Mouse (Mus musculus): ENCODE results near the gene Mrvi1. TPM values are rescaled to one million over a fixed set of nuclear protein-coding genes. Genes with fewer than 3 reads are reported as not detected.
"Not testable (repeated sequence)": the region's sequence is repeated elsewhere in the genome, so short reads cannot be mapped to it uniquely, and the experiment has no call there.

Mrvi1 gene
- total RNA-seq, 2 experiments from 2014 or later: 1.4 to 2.7 TPM

DNA sequence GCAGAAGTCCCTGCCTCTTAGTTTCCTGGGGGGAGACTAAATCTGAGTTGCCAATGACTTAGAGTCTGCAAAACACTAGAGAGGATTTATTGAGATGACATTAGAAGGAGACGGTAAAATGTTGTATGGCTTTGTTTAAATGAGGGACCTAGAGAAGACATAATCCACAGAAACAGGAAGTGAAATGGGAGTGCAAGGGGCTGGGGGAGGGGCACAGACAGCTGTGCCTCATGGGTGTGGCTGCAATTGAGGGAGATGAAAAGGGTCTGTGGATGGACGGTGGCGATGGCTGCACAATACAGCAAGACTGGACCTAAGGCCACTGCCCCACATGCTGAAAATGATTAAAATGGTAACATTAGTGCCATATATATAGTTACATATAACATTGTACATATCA is 62.5 kb downstream of the Mrvi1 start:
- DNase-seq (ENCODE audit: low spot score in 2 of 2): no peak
- Histone ChIP-seq H3K27ac (no peak overlapping the region), H3K4me3 (no peak overlapping the region)
- TF ChIP-seq CTCF (conservative IDR thresholded peaks at IDR 0.05): no peak

DNA sequence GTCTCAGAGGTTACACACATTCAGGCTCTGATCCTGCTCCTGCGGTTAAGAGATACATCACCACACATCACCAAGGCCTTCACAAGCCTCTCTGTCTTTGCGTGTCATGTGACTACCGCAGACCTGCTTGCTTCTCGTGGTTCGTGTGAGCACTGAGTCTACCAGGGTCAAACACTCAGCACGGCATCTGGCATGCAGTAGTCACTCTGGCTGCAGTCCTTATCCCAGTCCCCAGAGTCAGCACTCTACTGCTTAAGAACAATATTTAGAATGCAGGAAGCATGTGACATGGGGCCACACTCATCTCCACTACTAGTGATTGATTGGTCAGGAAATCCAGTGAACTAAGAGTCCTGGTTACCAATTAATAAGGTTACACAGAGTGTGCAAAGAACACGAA is 66.3 kb downstream of the Mrvi1 start:
- Histone ChIP-seq H3K27ac (no peak overlapping the region), H3K4me3 (no peak overlapping the region)
- no peak for DNase-seq (ENCODE audit: low spot score in 2 of 2)
- no peak for TF ChIP-seq CTCF (conservative IDR thresholded peaks at IDR 0.05)

DNA sequence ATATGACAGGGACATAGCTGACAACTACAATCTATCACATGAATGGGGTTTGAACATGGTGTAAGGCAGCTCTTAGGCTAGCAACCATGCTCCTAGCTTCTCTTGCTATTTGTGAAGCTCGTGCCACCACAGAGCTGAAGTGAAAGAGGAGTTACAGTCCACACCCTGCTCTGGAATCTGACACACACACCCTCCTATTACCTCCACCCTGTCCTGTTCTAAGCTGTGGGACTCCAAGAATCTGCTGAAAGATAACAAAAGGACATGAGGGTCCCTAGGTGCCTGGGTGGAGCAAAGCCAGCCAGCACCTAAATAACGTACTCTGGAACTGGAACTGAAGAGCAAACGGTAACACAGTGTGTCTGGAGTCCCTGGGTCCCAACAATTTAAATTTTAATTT is 67.7 kb downstream of the Mrvi1 start:
- DNase-seq (ENCODE audit: low spot score in 2 of 2): no peak
- no peak for TF ChIP-seq CTCF (conservative IDR thresholded peaks at IDR 0.05)
- Histone ChIP-seq H3K27ac (no peak overlapping the region), H3K4me3 (no peak overlapping the region)

DNA sequence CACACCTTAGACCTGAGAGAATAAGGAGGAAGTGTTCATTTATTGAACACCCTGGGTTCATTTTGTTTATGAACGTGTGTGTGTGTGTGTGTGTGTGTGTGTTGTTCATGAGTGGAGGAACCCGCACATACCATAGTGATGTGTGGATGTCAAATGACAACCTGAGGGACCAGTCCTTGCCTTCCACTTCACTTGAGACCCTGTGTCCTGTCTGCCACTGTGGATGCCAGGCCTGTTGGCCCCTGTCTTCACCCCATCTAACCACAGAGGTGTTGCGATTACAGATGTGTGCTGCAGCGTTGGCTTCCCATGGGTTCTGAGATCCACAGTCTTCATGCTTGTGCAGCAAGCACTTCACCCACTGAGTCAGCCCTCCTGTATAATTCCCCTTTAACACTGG is 68.5 kb downstream of the Mrvi1 start:
- TF ChIP-seq CTCF (conservative IDR thresholded peaks at IDR 0.05): no peak
- DNase-seq (ENCODE audit: low spot score in 2 of 2): no peak
- no peak overlapping the region for H3K4me3 ChIP-seq
- no peak overlapping the region for H3K27ac ChIP-seq

DNA sequence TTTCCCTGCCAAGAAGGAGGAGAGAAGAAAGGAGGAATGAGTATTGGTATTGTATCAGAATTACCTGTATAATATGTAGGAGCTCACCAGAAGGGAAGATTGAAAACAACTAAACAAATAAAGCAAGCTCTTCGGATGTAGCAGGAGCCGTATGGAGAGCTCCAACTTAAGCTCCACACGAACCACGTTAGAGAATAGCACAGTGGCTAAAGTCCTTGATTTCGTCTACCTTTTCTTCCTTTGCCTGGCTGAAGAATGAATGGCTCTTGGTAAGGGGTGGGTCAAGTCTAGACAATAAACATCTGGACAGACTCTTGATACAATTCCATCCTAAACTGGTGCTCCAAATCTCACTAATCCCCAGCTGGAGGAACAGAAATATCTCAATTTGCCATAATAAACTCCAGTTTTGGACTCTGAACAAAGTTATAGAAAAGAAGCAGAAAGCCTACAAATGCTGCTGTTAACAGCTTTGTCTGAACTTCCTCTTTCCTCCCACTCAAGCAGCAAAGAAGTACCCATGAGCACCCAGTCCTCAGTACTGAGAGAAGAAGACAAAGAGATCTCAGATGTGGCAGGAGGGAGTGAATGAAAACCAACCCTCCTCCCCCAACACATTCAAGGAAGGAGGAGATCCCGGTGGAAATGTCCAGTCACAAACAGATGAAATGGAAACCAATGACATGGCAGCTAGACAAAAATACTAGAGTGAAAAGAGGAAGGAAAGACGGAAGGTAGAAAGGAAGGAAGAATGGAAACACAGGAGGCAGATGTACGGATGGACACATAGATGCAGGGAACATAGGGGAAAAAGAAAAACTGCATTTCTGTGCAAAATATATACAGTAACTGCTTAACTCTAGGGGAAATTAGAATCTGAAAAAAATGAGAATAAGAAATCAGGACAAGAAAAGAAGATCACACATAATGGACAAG is 73.8 kb downstream of the Mrvi1 start:
- DNase-seq (ENCODE audit: low spot score in 2 of 2): no peak
- H3K4me3 ChIP-seq: no peak overlapping the region
- no peak overlapping the region for H3K27ac ChIP-seq
- no peak for TF ChIP-seq CTCF (conservative IDR thresholded peaks at IDR 0.05)

- no peak for DNase-seq (ENCODE audit: low spot score in 2 of 2)
- H3K27ac ChIP-seq: no peak overlapping the region
- no peak for TF ChIP-seq CTCF (conservative IDR thresholded peaks at IDR 0.05)
- no peak overlapping the region for H3K4me3 ChIP-seq
These were observed 75.7 kb downstream of the Mrvi1 start for GRCm38 (mm10) chr7:110906566-110906965.

GRCm38 (mm10) chr7:110903226-110903625 is 79.0 kb downstream of the Mrvi1 start:
- H3K4me3 ChIP-seq: no peak overlapping the region
- DNase-seq (ENCODE audit: low spot score in 2 of 2): no peak
- no peak for TF ChIP-seq CTCF (conservative IDR thresholded peaks at IDR 0.05)
- H3K27ac ChIP-seq: no peak overlapping the region

DNA sequence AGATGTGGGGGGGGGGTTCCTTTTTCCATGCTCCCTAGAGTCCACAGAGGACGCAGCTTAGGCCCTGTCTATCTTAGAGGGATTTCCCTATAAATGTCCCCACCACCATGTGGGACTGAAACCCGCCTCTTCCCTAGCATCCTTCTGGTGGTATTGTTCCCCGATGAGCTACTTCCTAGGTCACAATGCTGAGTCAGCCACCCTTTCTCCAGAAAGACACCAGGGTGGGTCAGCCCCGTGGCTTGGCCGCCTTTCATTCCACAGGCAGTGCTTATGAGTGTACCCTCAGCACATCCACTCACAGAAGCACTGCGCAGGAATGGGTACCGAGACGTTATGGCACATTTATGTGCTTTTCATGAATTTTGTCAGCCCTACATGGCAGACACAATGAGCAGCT is 85.1 kb downstream of the Mrvi1 start:
- DNase-seq (ENCODE audit: low spot score in 2 of 2): no peak
- Histone ChIP-seq H3K4me3 (no peak overlapping the region), H3K27ac (no peak overlapping the region)
- TF ChIP-seq CTCF (conservative IDR thresholded peaks at IDR 0.05): no peak

- Histone ChIP-seq H3K27ac (no peak overlapping the region), H3K4me3 (no peak overlapping the region)
- TF ChIP-seq CTCF (conservative IDR thresholded peaks at IDR 0.05): no peak
- no peak for DNase-seq (ENCODE audit: low spot score in 2 of 2)
These were observed 85.8 kb downstream of the Mrvi1 start for GRCm38 (mm10) chr7:110896453-110896852.

DNA sequence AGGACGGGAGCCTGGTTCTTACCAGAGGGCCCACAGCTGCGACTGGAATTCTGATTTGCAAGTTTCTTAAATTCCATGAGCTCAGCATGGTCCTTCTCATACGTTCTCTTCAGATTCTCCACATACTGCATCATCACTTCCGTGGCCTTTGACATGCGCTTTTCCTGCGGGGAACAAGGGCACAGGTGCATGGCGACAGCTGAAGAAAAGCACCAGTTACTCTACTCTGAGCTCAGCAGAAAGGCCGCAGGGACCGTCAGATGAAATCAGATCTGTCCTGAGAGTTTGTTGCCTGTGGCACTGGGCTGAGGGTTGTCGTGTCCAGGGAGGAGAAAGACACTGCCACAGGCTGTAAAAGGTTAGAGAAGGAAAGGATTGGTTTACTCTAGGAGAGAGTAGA is 86.5 kb downstream of the Mrvi1 start:
- H3K4me3 ChIP-seq; H3K27ac ChIP-seq; DNase-seq (ENCODE audit: low spot score in 2 of 2): not testable (repeated sequence)

GRCm38 (mm10) chr7:110894673-110895072 is 87.6 kb downstream of the Mrvi1 start:
- H3K27ac ChIP-seq: no peak overlapping the region
- no peak for TF ChIP-seq CTCF (conservative IDR thresholded peaks at IDR 0.05)
- no peak overlapping the region for H3K4me3 ChIP-seq
- DNase-seq (ENCODE audit: low spot score in 2 of 2): no peak

DNA sequence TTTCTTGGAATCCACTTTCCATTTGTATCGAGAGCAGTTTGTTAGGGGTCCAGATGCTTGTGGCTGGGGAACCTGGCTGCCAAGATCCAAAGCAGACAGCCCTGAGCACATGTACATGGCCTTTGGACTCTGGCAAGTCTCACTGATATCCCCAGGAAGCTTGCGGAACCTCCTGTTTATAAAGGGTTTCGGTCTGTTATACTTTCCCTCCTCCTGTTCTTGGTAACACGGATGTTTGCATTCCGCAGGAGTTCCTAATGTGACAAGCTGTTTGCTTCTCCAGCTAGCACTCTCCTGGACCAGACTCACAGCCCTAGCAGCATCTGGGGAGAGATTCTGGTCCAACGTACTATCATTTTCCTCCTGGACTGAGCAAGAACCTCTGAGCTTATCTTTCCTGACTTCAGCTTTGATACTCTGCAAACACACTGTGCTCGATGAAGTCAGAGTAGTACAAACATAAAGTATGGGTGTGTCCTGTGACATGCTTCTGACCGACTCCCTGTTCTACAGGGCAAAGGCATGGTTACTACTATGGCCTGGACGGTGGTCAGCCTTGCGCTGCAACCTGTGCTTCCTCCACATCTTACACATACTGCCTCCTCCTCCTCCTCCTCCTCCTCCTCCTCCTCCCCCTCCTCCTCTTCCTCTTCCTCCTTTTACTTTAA is 88.2 kb downstream of the Mrvi1 start:
- Histone ChIP-seq H3K27ac (no peak overlapping the region), H3K4me3 (no peak overlapping the region)
- no peak for TF ChIP-seq CTCF (conservative IDR thresholded peaks at IDR 0.05)
- DNase-seq (ENCODE audit: low spot score in 2 of 2): no peak

DNA sequence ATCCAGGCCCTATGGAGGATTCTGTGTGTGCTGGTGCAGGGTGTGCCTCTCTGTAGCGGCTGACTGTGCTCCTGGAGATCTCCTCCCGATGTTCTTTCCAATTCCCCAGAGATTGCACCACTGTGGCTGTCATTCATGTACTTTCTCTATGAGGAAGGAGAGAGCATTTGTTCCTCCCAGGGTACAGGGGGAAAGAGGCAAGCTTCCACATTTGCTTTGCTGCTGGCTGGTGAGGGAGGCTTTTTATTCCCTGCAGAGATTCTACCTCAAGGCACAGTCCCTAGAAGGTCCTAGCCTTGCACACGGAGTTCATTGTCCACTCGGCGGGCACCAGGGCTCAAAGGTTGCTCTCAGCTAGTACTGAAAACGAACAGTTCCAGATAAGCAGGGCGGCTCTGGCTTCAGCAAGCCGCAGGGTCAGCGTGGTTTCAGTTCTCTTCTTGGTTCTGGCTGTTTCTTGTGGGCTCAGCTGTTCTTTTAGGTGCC is 90.7 kb downstream of the Mrvi1 start:
- DNase-seq (ENCODE audit: low spot score in 2 of 2): peak; percentile 3 to 12
- TF ChIP-seq CTCF (conservative IDR thresholded peaks at IDR 0.05): no peak
- Histone ChIP-seq H3K27ac (peak overlapping the region; percentile 64), H3K4me3 (no peak overlapping the region)

All from layer of hippocampus, adult 2 months (tissue).